Mouse (Mus musculus): ENCODE measurements around the gene Akt3. TPM values are rescaled to one million over a fixed set of nuclear protein-coding genes. Genes with fewer than 3 reads are reported as not detected.

Akt3 gene
- polyA plus RNA-seq, 1 experiment from 2014 or later, result 1.7 TPM

DNA sequence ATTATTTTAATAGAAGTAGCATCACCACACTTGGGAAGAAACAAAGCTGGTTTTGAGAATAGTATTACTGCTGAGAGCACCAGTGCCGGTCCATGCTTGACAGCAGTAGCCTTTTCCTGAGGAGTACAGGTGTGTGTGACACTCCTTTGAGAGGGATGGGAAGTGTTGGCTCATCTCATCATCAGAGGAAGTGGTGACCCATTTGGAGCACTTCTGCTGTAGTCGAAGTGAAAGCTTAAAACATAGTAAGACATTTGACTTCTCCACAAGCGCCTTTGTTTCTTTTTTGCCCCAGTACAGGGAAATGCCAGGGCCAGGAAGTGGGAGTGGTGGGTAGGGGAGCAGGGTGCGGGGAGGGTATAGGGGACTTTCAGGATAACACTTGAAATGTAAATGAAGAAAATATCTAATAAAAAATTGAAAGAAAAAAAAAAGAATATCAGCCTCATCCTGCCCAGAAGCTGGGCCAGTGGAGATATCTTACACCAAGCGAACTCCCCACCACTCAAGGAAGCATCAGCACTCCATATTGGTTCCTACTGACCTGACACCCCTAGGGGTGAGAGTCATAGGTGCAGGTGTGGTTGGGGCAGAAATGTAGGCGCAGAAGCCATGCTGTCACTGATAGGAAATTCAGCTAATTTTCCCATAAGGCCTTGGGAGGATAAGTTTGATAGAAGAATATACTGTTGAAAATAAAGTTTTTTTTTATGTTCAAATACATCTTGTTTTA, 284.5 kb downstream of the Akt3 start:
- Histone ChIP-seq H3K9ac (ENCODE audit: low read depth, low read length) (no peak overlapping the region), H3K4me3 (ENCODE audit: low read depth, low read length) (no peak overlapping the region), H3K27me3 (replicated peaks; ENCODE audit: control insufficient read depth, insufficient read depth, low read length) (no peaks in the 10 kb centered on the region), H3K4me2 (replicated peaks; ENCODE audit: low read depth) (no peak overlapping the region), H3K27ac (ENCODE audit: low read depth, low read length) (no peak overlapping the region), H3K4me1 (replicated peaks; ENCODE audit: control insufficient read depth, insufficient read depth, low read length) (no peaks in the 10 kb centered on the region), H3K9me3 (ENCODE audit: control insufficient read depth) (no peaks in the 10 kb centered on the region), H3K36me3 (ENCODE audit: control insufficient read depth, insufficient read depth) (no peaks in the 10 kb centered on the region)
- no peak for ATAC-seq
- TF ChIP-seq CTCF (IDR thresholded peaks at IDR 0.05; ENCODE audit: low read depth), result no peak
- 87% methylated on average over 6 of the region's 6 CpGs for WGBS

- no peaks in the 10 kb centered on the region for H3K9me3 ChIP-seq (ENCODE audit: control insufficient read depth)
- TF ChIP-seq CTCF (IDR thresholded peaks at IDR 0.05; ENCODE audit: low read depth), result no peak
- no peak overlapping the region for H3K4me2 ChIP-seq (replicated peaks; ENCODE audit: low read depth)
- H3K9ac ChIP-seq (ENCODE audit: low read depth, low read length), result no peak overlapping the region
- H3K27ac ChIP-seq (ENCODE audit: low read depth, low read length), result no peak overlapping the region
- no peak for ATAC-seq
- no peak overlapping the region for H3K4me3 ChIP-seq (ENCODE audit: low read depth, low read length)
- 81% methylated on average over 4 of the region's 4 CpGs for WGBS
- no peaks in the 10 kb centered on the region for H3K27me3 ChIP-seq (replicated peaks; ENCODE audit: control insufficient read depth, insufficient read depth, low read length)
- H3K4me1 ChIP-seq (replicated peaks; ENCODE audit: control insufficient read depth, insufficient read depth, low read length), result 0 out of 2 replicates have a peak, but pooled peaks cover 3% of the 10 kb centered on the region
- H3K36me3 ChIP-seq (ENCODE audit: control insufficient read depth, insufficient read depth), result no peaks in the 10 kb centered on the region
Observed at GRCm38 (mm10) chr1:176971479-176971797, 286.6 kb downstream of the Akt3 start.

DNA sequence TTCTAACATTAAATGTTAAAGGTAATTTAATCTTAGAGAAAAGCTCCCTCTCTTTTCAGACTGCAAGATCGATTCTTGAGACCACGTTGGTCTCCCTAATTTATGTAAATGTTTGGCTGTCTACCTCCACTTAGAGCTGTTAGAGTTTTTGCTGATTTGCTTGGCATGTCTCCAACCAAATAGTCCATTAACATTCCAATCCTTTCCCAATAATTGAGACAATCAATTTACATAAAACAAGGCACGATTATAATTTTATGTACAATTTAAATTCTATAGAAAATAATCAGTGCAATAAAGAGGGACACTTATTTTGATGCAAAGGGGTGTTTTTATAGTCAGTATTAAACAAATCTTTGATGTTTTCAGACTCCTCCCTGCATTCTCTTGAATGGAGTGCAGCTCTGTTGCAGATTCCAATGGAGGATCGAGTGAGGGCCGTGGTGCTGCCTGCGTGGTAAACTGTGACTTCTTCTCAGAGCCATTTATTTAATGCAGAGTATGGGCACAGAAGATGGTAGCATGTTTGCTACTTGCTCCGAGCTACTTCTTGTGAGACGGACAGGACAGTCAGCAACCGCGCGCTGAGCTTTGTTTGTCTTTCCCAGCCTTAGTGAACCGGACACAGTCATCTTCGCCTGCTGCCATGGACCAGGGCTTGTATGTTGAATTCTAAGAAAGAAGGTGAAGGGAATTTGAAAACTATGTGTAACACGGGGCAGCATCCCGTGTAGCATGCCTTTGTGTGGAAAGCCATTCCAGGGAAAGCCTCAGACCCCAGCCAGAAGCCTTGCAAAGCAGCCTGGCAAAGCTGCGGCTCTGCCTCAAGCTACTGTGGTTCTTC, 287.1 kb downstream of the Akt3 start:
- no peaks in the 10 kb centered on the region for H3K36me3 ChIP-seq (ENCODE audit: control insufficient read depth, insufficient read depth)
- 77% methylated on average over 16 of the region's 16 CpGs for WGBS
- H3K27me3 ChIP-seq (replicated peaks; ENCODE audit: control insufficient read depth, insufficient read depth, low read length), result no peaks in the 10 kb centered on the region
- no peak overlapping the region for H3K27ac ChIP-seq (ENCODE audit: low read depth, low read length)
- no peak for TF ChIP-seq CTCF (IDR thresholded peaks at IDR 0.05; ENCODE audit: low read depth)
- ATAC-seq, result no peak
- H3K4me2 ChIP-seq (replicated peaks; ENCODE audit: low read depth), result no peak overlapping the region
- no peak overlapping the region for H3K4me3 ChIP-seq (ENCODE audit: low read depth, low read length)
- no peaks in the 10 kb centered on the region for H3K9me3 ChIP-seq (ENCODE audit: control insufficient read depth)
- 0 out of 2 replicates have a peak, but pooled peaks cover 3% of the 10 kb centered on the region for H3K4me1 ChIP-seq (replicated peaks; ENCODE audit: control insufficient read depth, insufficient read depth, low read length)
- H3K9ac ChIP-seq (ENCODE audit: low read depth, low read length), result no peak overlapping the region

Other genes with a start within 250 kb of the Akt3 start
- 2.5 and 3.1 TPM in 2 replicates for gene Zbtb18, start 184.1 kb upstream of the Akt3 start, polyA plus RNA-seq (2015; fragmentation: Nextera tagmentation; extraction: Ambion mirVana)